Mouse (Mus musculus): ENCODE data around the gene Calm3.

DNA sequence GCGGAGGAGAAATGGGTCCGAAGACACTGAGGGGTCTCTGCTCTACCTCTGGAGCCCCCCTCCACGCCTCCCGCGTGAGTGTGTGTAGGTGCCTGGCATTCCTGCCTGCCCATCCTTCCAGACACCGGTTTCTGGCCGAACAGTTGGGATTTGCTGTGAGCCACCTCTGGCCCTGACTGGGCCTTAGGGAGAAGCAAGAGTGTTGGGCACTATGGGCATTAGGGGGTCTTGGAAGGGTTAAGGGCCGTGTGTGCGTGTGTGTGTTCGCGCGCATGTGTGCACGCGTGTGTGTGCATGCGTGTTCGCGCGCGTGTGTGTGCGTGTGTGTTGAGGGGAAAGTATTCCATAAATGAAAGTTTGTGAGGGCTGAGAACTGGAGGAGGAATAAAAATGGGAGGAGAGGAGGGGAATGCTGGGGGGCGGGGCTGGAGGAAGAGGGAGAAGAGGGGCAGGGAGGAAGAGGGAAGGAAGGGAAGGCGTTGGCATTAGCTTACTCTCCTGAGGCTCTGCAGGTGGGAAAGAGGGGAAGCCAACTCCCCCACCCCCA lies 23.5 kb upstream of the Calm3 start:
- TF ChIP-seq MYC (IDR thresholded peaks at IDR 0.05; ENCODE audit: low read depth, low read length) = no peak
- TF ChIP-seq POLR2A (IDR thresholded peaks at IDR 0.05; ENCODE audit: low read depth, low read length) = no peak
- no peak for TF ChIP-seq CTCF (conservative IDR thresholded peaks at IDR 0.05 in 1 of 2, IDR thresholded peaks at IDR 0.05 in 1 of 2; ENCODE audit: low read depth in 2 of 2, low read length in 2 of 2)
- no peak for TF ChIP-seq USF2 (conservative IDR thresholded peaks at IDR 0.05; ENCODE audit: low read depth, low read length)
- no peak for TF ChIP-seq SIN3A (IDR thresholded peaks at IDR 0.05; ENCODE audit: low read length)
- TF ChIP-seq EP300 (IDR thresholded peaks at IDR 0.05; ENCODE audit: low read length) = no peak
- no peak for TF ChIP-seq NRF1 (IDR thresholded peaks at IDR 0.05; ENCODE audit: low read depth, low read length)
- no peak for TF ChIP-seq CHD1 (IDR thresholded peaks at IDR 0.05; ENCODE audit: low read depth, low read length)
- no peak for TF ChIP-seq CHD2 (IDR thresholded peaks at IDR 0.05; ENCODE audit: low read length)
- TF ChIP-seq MAFK (IDR thresholded peaks at IDR 0.05; ENCODE audit: insufficient replicate concordance, low read length) = no peak
- no peak for TF ChIP-seq MEF2A (IDR thresholded peaks at IDR 0.05; ENCODE audit: borderline replicate concordance, low read depth, low read length)
- no peak for TF ChIP-seq MAZ (IDR thresholded peaks at IDR 0.05; ENCODE audit: low read depth, low read length)
- TF ChIP-seq UBTF (IDR thresholded peaks at IDR 0.05; ENCODE audit: low read depth, low read length) = no peak
- no peak for TF ChIP-seq GABPA (IDR thresholded peaks at IDR 0.05; ENCODE audit: insufficient replicate concordance, low read depth, low read length)

All from CH12.LX (cell line).